Mouse (Mus musculus) layer of hippocampus, adult 9-10 months (tissue): ENCODE results near the gene Tbc1d10a.
"Not testable (repeated sequence)": the region's sequence is repeated elsewhere in the genome, so short reads cannot be mapped to it uniquely, and the experiment has no call there.

Experiments
- DNase-seq: peaks from one replicate; pipeline ENCODE4 v3.0.0; 2022; ENCODE audit warnings: low spot score

Gene Tbc1d10a

GRCm38 (mm10) chr11:4184251-4184952, 2.2 kb upstream of the Tbc1d10a start:
- no peak for DNase-seq

GRCm38 (mm10) chr11:4185480-4185879, 1.1 kb upstream of the Tbc1d10a start:
- not testable (repeated sequence) for DNase-seq

- DNase-seq = no peak
These were observed 720 bp downstream of the Tbc1d10a start for GRCm38 (mm10) chr11:4187318-4187700.

GRCm38 (mm10) chr11:4189182-4189581, 2.6 kb downstream of the Tbc1d10a start:
- no peak for DNase-seq

- no peak for DNase-seq
These were observed 4.1 kb downstream of the Tbc1d10a start for GRCm38 (mm10) chr11:4190677-4191076.

GRCm38 (mm10) chr11:4192757-4193156, 6.2 kb downstream of the Tbc1d10a start:
- no peak for DNase-seq

GRCm38 (mm10) chr11:4193420-4193819, 6.8 kb downstream of the Tbc1d10a start:
- no peak for DNase-seq

GRCm38 (mm10) chr11:4195597-4196031, 9.0 kb downstream of the Tbc1d10a start:
- DNase-seq = no peak

GRCm38 (mm10) chr11:4196636-4197035, 10.0 kb downstream of the Tbc1d10a start:
- no peak for DNase-seq

- no peak for DNase-seq
These were observed 11.1 kb downstream of the Tbc1d10a start for GRCm38 (mm10) chr11:4197691-4198090.

GRCm38 (mm10) chr11:4201981-4202700, 15.6 kb downstream of the Tbc1d10a start:
- DNase-seq = no peak

- no peak for DNase-seq
These were observed 16.6 kb downstream of the Tbc1d10a start for GRCm38 (mm10) chr11:4202995-4203704.

GRCm38 (mm10) chr11:4203705-4204074, 17.1 kb downstream of the Tbc1d10a start:
- DNase-seq = no peak

GRCm38 (mm10) chr11:4205097-4205655, 18.6 kb downstream of the Tbc1d10a start:
- no peak for DNase-seq

GRCm38 (mm10) chr11:4205951-4206350, 19.4 kb downstream of the Tbc1d10a start:
- no peak for DNase-seq

GRCm38 (mm10) chr11:4206563-4206962, 20.0 kb downstream of the Tbc1d10a start:
- DNase-seq = no peak

GRCm38 (mm10) chr11:4207655-4208054, 21.1 kb downstream of the Tbc1d10a start:
- DNase-seq = no peak

- no peak for DNase-seq
These were observed 23.0 kb downstream of the Tbc1d10a start for GRCm38 (mm10) chr11:4209556-4209955.

- DNase-seq = no peak
These were observed 24.2 kb downstream of the Tbc1d10a start for GRCm38 (mm10) chr11:4210786-4211185.

GRCm38 (mm10) chr11:4213107-4213506, 26.5 kb downstream of the Tbc1d10a start:
- DNase-seq = no peak

GRCm38 (mm10) chr11:4214572-4214971, 28.0 kb downstream of the Tbc1d10a start:
- DNase-seq = no peak

GRCm38 (mm10) chr11:4215061-4215460, 28.5 kb downstream of the Tbc1d10a start:
- no peak for DNase-seq
